Comparison of ENCODE assay signal across 10 mouse cellular contexts in the genomic region with DNA sequence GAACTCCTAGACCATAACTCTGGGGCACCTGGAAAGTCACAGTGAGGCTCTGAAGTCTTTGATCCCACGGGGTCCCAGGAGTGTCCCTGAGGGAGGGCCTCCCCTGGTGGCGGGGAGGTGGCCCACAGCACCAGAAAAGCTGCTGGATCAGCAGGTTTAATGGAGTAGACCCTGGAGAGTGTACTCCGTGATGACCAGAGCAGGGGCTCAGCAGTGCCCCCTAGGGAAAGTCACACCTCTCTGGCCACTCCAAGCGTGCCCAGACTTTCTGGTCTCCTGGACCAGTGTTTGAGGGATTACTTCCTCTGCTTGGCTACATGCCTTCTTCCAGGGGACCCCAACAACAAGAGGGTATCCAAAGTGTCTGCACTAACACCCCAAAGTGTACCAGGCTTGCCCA. TPM values are rescaled to one million over a fixed set of nuclear protein-coding genes. Genes with fewer than 3 reads are reported as not detected.
A peak's percentile ranks its signal among the peaks of the same experiment; 100 is the strongest.
DNase-seq lines count a peak whose midpoint lies in the region; ATAC-seq and TF ChIP-seq lines count a peak whose summit lies in the region.
"Had no signal": no experiment of that assay in that cellular context is flagged by ENCODE, and none has a peak within 500 bp of the region (broad histone marks: within the 10 kb centered on the region; RNA-seq: fewer than 3 reads in every experiment).

No protein-coding gene starts in this region.

- 0 out of 2 replicates have a peak, but pooled peaks have one; percentile 7 for TF ChIP-seq CTCF in heart, postnatal 0 days (IDR thresholded peaks at IDR 0.05; ENCODE audit: low read depth)

- H3K9me3 ChIP-seq in heart, postnatal 0 days (replicated peaks; ENCODE audit: control insufficient read depth, low read length), result no peaks in the 10 kb centered on the region
- H3K9me3 ChIP-seq in heart, embryonic 10.5 days, result no peaks in the 10 kb centered on the region
- no peaks in the 10 kb centered on the region for H3K9me3 ChIP-seq in embryonic facial prominence, embryonic 11.5 days (replicated peaks; ENCODE audit: control insufficient read depth, low read length)
- no peaks in the 10 kb centered on the region for H3K9me3 ChIP-seq in hindbrain, embryonic 14.5 days (ENCODE audit: control insufficient read depth, low read length)
- H3K9me3 ChIP-seq in midbrain, embryonic 15.5 days, result no peaks in the 10 kb centered on the region
- H3K9me3 ChIP-seq: lung, embryonic 15.5 days had no signal

- no peak overlapping the region for H3K27ac ChIP-seq in heart, postnatal 0 days (ENCODE audit: low read depth)
- no peak overlapping the region for H3K27ac ChIP-seq in heart, embryonic 10.5 days
- H3K27ac ChIP-seq in embryonic facial prominence, embryonic 11.5 days (replicated peaks; ENCODE audit: low read depth, low read length), result no peak overlapping the region
- no peak overlapping the region for H3K27ac ChIP-seq in hindbrain, embryonic 14.5 days
- H3K27ac ChIP-seq in midbrain, embryonic 15.5 days, result peak overlapping the region; percentile 17; the same call in 1 of the 2 replicates
- H3K27ac ChIP-seq: lung, embryonic 15.5 days had no signal

- H3K4me1 ChIP-seq in heart, postnatal 0 days (ENCODE audit: control insufficient read depth, insufficient read depth), result peaks cover 22% of the 10 kb centered on the region
- peaks cover 48% of the 10 kb centered on the region for H3K4me1 ChIP-seq in heart, embryonic 10.5 days
- peaks cover 15% of the 10 kb centered on the region for H3K4me1 ChIP-seq in embryonic facial prominence, embryonic 11.5 days (ENCODE audit: control insufficient read depth, insufficient read depth, low read length)
- H3K4me1 ChIP-seq in hindbrain, embryonic 14.5 days (replicated peaks; ENCODE audit: control insufficient read depth, insufficient read depth, low read length), result peaks cover 30% of the 10 kb centered on the region
- peaks cover 36% of the 10 kb centered on the region for H3K4me1 ChIP-seq in midbrain, embryonic 15.5 days

- no peak for ATAC-seq in heart, postnatal 0 days (ENCODE audit: insufficient read depth, low read depth)
- ATAC-seq in embryonic facial prominence, embryonic 11.5 days (replicated peaks; ENCODE audit: insufficient number of reproducible peaks, low FRiP score, low TSS enrichment, low read depth), result no peak
- ATAC-seq in hindbrain, embryonic 14.5 days (ENCODE audit: low FRiP score), result no peak
- ATAC-seq in midbrain, embryonic 15.5 days (replicated peaks), result no peak
- ATAC-seq in erythroid progenitor cell, adult 5-6 weeks (replicated peaks; ENCODE audit: low FRiP score, poor library complexity, severe bottlenecking), result no peak

- TF ChIP-seq EP300 in heart, postnatal 0 days (IDR thresholded peaks at IDR 0.05; ENCODE audit: low read depth), result no peak

- H3K27me3 ChIP-seq in heart, postnatal 0 days (ENCODE audit: control insufficient read depth, insufficient read depth, low read length), result no peaks in the 10 kb centered on the region
- no peaks in the 10 kb centered on the region for H3K27me3 ChIP-seq in heart, embryonic 10.5 days (ENCODE audit: insufficient read depth, poor library complexity, severe bottlenecking)
- H3K27me3 ChIP-seq in embryonic facial prominence, embryonic 11.5 days (ENCODE audit: control insufficient read depth, insufficient read depth, low read length), result no peaks in the 10 kb centered on the region
- no peaks in the 10 kb centered on the region for H3K27me3 ChIP-seq in hindbrain, embryonic 14.5 days (ENCODE audit: control insufficient read depth, insufficient read depth, low read length)
- H3K27me3 ChIP-seq in midbrain, embryonic 15.5 days (replicated peaks), result no peaks in the 10 kb centered on the region
- H3K27me3 ChIP-seq: lung, embryonic 15.5 days had no signal

- no peak overlapping the region for H3K9ac ChIP-seq in heart, postnatal 0 days (replicated peaks; ENCODE audit: low read depth, low read length)
- H3K9ac ChIP-seq in embryonic facial prominence, embryonic 11.5 days (replicated peaks; ENCODE audit: low read length), result no peak overlapping the region
- peak overlapping the region; percentile 99; the same call in 1 of the 2 replicates for H3K9ac ChIP-seq in hindbrain, embryonic 14.5 days
- H3K9ac ChIP-seq in midbrain, embryonic 15.5 days, result peak overlapping the region; percentile 22; the same call in 1 of the 2 replicates
- H3K9ac ChIP-seq: lung, embryonic 15.5 days had no signal

- H3K4me2 ChIP-seq in heart, postnatal 0 days (ENCODE audit: low read depth, low read length), result no peak overlapping the region
- H3K4me2 ChIP-seq in embryonic facial prominence, embryonic 11.5 days (ENCODE audit: low read depth, low read length), result peak overlapping the region; percentile 4; the same call in 1 of the 2 replicates
- H3K4me2 ChIP-seq in hindbrain, embryonic 14.5 days (replicated peaks), result peak overlapping the region; percentile 96
- H3K4me2 ChIP-seq in midbrain, embryonic 15.5 days, result peak overlapping the region; percentile 69

- no peak for DNase-seq in heart, postnatal 0 days (ENCODE audit: low spot score)
- DNase-seq in heart, embryonic 10.5 days (ENCODE audit: low spot score), result no peak
- DNase-seq in embryonic facial prominence, embryonic 11.5 days (ENCODE audit: low spot score), result no peak
- DNase-seq in hindbrain, embryonic 14.5 days (ENCODE audit: low spot score), result no peak
- DNase-seq in spleen, postnatal 4 days (ENCODE audit: low spot score in 2 of 2), result no peak
- DNase-seq in c-Kit-positive CD71-positive TER-119-positive erythroid progenitor cells, embryonic 14.5 days (ENCODE audit: low spot score), result no peak

- WGBS in heart, postnatal 0 days, result 65% methylated on average over 4 of the region's 4 CpGs
- WGBS in heart, embryonic 10.5 days, result 73% methylated on average over 4 of the region's 4 CpGs
- WGBS in embryonic facial prominence, embryonic 11.5 days, result 73% methylated on average over 4 of the region's 4 CpGs
- WGBS in hindbrain, embryonic 14.5 days, result 58% methylated on average over 4 of the region's 4 CpGs
- 45% methylated on average over 4 of the region's 4 CpGs for WGBS in midbrain, embryonic 15.5 days

- no peak overlapping the region for H3K4me3 ChIP-seq in heart, postnatal 0 days (ENCODE audit: low read depth, low read length)
- H3K4me3 ChIP-seq in heart, embryonic 10.5 days, result no peak overlapping the region
- no peak overlapping the region for H3K4me3 ChIP-seq in embryonic facial prominence, embryonic 11.5 days (ENCODE audit: low read depth, low read length)
- peak overlapping the region; percentile 98 for H3K4me3 ChIP-seq in hindbrain, embryonic 14.5 days (replicated peaks; ENCODE audit: low read length)
- peak overlapping the region; percentile 95 for H3K4me3 ChIP-seq in midbrain, embryonic 15.5 days
- H3K4me3 ChIP-seq: lung, embryonic 15.5 days had no signal

- peaks cover 32% of the 10 kb centered on the region for H3K36me3 ChIP-seq in heart, postnatal 0 days (replicated peaks; ENCODE audit: control insufficient read depth, insufficient read depth, low read length)
- peaks cover 53% of the 10 kb centered on the region for H3K36me3 ChIP-seq in heart, embryonic 10.5 days
- H3K36me3 ChIP-seq in embryonic facial prominence, embryonic 11.5 days (replicated peaks; ENCODE audit: control insufficient read depth, insufficient read depth, low read depth, low read length), result peaks cover 22% of the 10 kb centered on the region
- peaks cover 56% of the 10 kb centered on the region for H3K36me3 ChIP-seq in hindbrain, embryonic 14.5 days (replicated peaks; ENCODE audit: control insufficient read depth, insufficient read depth)
- H3K36me3 ChIP-seq in midbrain, embryonic 15.5 days (replicated peaks), result peaks cover 35% of the 10 kb centered on the region

RNA-seq across cellular contexts. Expression of a gene that starts 4.0 kb away (rescaled TPM):
- 20.0 and 26.4 TPM in 2 replicates for total RNA-seq in heart, postnatal 0 days (2014; rRNA removed; ENCODE audit: low replicate concordance)
- 2.2 and 2.9 TPM in 2 replicates for polyA plus RNA-seq in heart, postnatal 0 days (2015; fragmentation: Nextera tagmentation; extraction: Ambion mirVana)
- polyA plus RNA-seq in heart, embryonic 10.5 days (2016; fragmentation: Nextera tagmentation; extraction: Ambion mirVana), result 2.1 and 5.0 TPM in 2 replicates
- polyA plus RNA-seq in embryonic facial prominence, embryonic 11.5 days (2014; fragmentation: Nextera tagmentation; extraction: Ambion mirVana), result 10.3 and 12.9 TPM in 2 replicates
- polyA plus RNA-seq in hindbrain, embryonic 14.5 days (2014; fragmentation: Nextera tagmentation; extraction: Ambion mirVana), result 12.3 and 13.3 TPM in 2 replicates
- 18.3 and 18.8 TPM in 2 replicates for polyA plus RNA-seq in midbrain, embryonic 15.5 days (2015; fragmentation: Nextera tagmentation; extraction: Ambion mirVana)
- 1.4 TPM in 1 of 2 replicates, not detected in the other for total RNA-seq in erythroid progenitor cell, adult 5-6 weeks (2015; ENCODE audit: low replicate concordance)
- 6.7 TPM in 1 of 2 replicates, not detected in the other for total RNA-seq in erythroid progenitor cell, adult 5-6 weeks (2017; ENCODE audit: low replicate concordance)

RNA-seq across cellular contexts. Expression of a gene that starts 15.9 kb away (rescaled TPM):
- total RNA-seq in heart, postnatal 0 days (2014; rRNA removed; ENCODE audit: low replicate concordance), result 35.1 and 35.3 TPM in 2 replicates
- polyA plus RNA-seq in heart, postnatal 0 days (2015; fragmentation: Nextera tagmentation; extraction: Ambion mirVana), result 75.6 and 78.0 TPM in 2 replicates
- polyA plus RNA-seq in heart, embryonic 10.5 days (2016; fragmentation: Nextera tagmentation; extraction: Ambion mirVana), result 237 and 315 TPM in 2 replicates
- 241 and 259 TPM in 2 replicates for polyA plus RNA-seq in embryonic facial prominence, embryonic 11.5 days (2014; fragmentation: Nextera tagmentation; extraction: Ambion mirVana)
- 152 and 161 TPM in 2 replicates for polyA plus RNA-seq in hindbrain, embryonic 14.5 days (2014; fragmentation: Nextera tagmentation; extraction: Ambion mirVana)
- 227 and 250 TPM in 2 replicates for polyA plus RNA-seq in midbrain, embryonic 15.5 days (2015; fragmentation: Nextera tagmentation; extraction: Ambion mirVana)
- total RNA-seq in erythroid progenitor cell, adult 5-6 weeks (2015; ENCODE audit: low replicate concordance), result 33.5 TPM in 2 replicates
- total RNA-seq in erythroid progenitor cell, adult 5-6 weeks (2017; ENCODE audit: low replicate concordance), result 39.7 and 45.8 TPM in 2 replicates

RNA-seq across cellular contexts. Expression of a gene that starts 23.2 kb away (rescaled TPM):
- 1,589 and 2,020 TPM in 2 replicates for total RNA-seq in heart, postnatal 0 days (2014; rRNA removed; ENCODE audit: low replicate concordance)
- polyA plus RNA-seq in heart, postnatal 0 days (2015; fragmentation: Nextera tagmentation; extraction: Ambion mirVana), result 3,128 and 3,343 TPM in 2 replicates
- polyA plus RNA-seq in heart, embryonic 10.5 days (2016; fragmentation: Nextera tagmentation; extraction: Ambion mirVana), result 973 and 1,195 TPM in 2 replicates
- polyA plus RNA-seq in embryonic facial prominence, embryonic 11.5 days (2014; fragmentation: Nextera tagmentation; extraction: Ambion mirVana), result 377 and 460 TPM in 2 replicates
- polyA plus RNA-seq in hindbrain, embryonic 14.5 days (2014; fragmentation: Nextera tagmentation; extraction: Ambion mirVana), result 675 and 804 TPM in 2 replicates
- polyA plus RNA-seq in midbrain, embryonic 15.5 days (2015; fragmentation: Nextera tagmentation; extraction: Ambion mirVana), result 581 and 629 TPM in 2 replicates
- total RNA-seq in erythroid progenitor cell, adult 5-6 weeks (2015; ENCODE audit: low replicate concordance), result 65.8 and 80.0 TPM in 2 replicates
- 67.9 and 87.3 TPM in 2 replicates for total RNA-seq in erythroid progenitor cell, adult 5-6 weeks (2017; ENCODE audit: low replicate concordance)

RNA-seq across cellular contexts. Expression of a gene that starts 27.2 kb away (rescaled TPM):
- total RNA-seq in heart, postnatal 0 days (2014; rRNA removed; ENCODE audit: low replicate concordance), result 1.7 TPM in 1 of 2 replicates, not detected in the other
- polyA plus RNA-seq in heart, postnatal 0 days (2015; fragmentation: Nextera tagmentation; extraction: Ambion mirVana), result 0.05 TPM in 2 replicates
- polyA plus RNA-seq in heart, embryonic 10.5 days (2016; fragmentation: Nextera tagmentation; extraction: Ambion mirVana), result 0.16 TPM in 1 of 2 replicates, not detected in the other
- 0.26 and 0.52 TPM in 2 replicates for polyA plus RNA-seq in embryonic facial prominence, embryonic 11.5 days (2014; fragmentation: Nextera tagmentation; extraction: Ambion mirVana)
- polyA plus RNA-seq in hindbrain, embryonic 14.5 days (2014; fragmentation: Nextera tagmentation; extraction: Ambion mirVana), result 3.6 and 4.1 TPM in 2 replicates
- 6.2 TPM in 2 replicates for polyA plus RNA-seq in midbrain, embryonic 15.5 days (2015; fragmentation: Nextera tagmentation; extraction: Ambion mirVana)
- total RNA-seq in erythroid progenitor cell, adult 5-6 weeks (2015; ENCODE audit: low replicate concordance), result not detected in 2 replicates
- not detected in 2 replicates for total RNA-seq in erythroid progenitor cell, adult 5-6 weeks (2017; ENCODE audit: low replicate concordance)
- total RNA-seq: hematopoietic stem cell, adult 5-6 weeks had no signal

RNA-seq across cellular contexts. Expression of a gene that starts 35.2 kb away (rescaled TPM):
- total RNA-seq in heart, postnatal 0 days (2014; rRNA removed; ENCODE audit: low replicate concordance), result 18.5 and 34.6 TPM in 2 replicates
- polyA plus RNA-seq in heart, postnatal 0 days (2015; fragmentation: Nextera tagmentation; extraction: Ambion mirVana), result 12.6 and 14.6 TPM in 2 replicates
- 1.3 and 1.9 TPM in 2 replicates for polyA plus RNA-seq in heart, embryonic 10.5 days (2016; fragmentation: Nextera tagmentation; extraction: Ambion mirVana)
- polyA plus RNA-seq in embryonic facial prominence, embryonic 11.5 days (2014; fragmentation: Nextera tagmentation; extraction: Ambion mirVana), result 0.14 and 0.88 TPM in 2 replicates
- 0.84 and 0.90 TPM in 2 replicates for polyA plus RNA-seq in hindbrain, embryonic 14.5 days (2014; fragmentation: Nextera tagmentation; extraction: Ambion mirVana)
- 0.67 and 0.79 TPM in 2 replicates for polyA plus RNA-seq in midbrain, embryonic 15.5 days (2015; fragmentation: Nextera tagmentation; extraction: Ambion mirVana)
- total RNA-seq in erythroid progenitor cell, adult 5-6 weeks (2015; ENCODE audit: low replicate concordance), result 0.84 TPM in 1 of 2 replicates, not detected in the other
- 0.13 and 30.2 TPM in 2 replicates for total RNA-seq in erythroid progenitor cell, adult 5-6 weeks (2017; ENCODE audit: low replicate concordance)

Comparison
In these comparisons a context has a peak if more than half of its experiments do, and no peak if none do; other contexts are left out.
1. H3K4me3 ChIP-seq: peak in hindbrain, embryonic 14.5 days (single experiment) and midbrain, embryonic 15.5 days (single experiment); none in heart, postnatal 0 days (single experiment), heart, embryonic 10.5 days (single experiment) and embryonic facial prominence, embryonic 11.5 days (single experiment).
2. H3K9ac ChIP-seq: peak in hindbrain, embryonic 14.5 days (single experiment) and midbrain, embryonic 15.5 days (single experiment); none in heart, postnatal 0 days (single experiment) and embryonic facial prominence, embryonic 11.5 days (single experiment).